Mouse (Mus musculus): ENCODE measurements around the gene Ccdc62.
A peak's percentile ranks its signal among the peaks of the same experiment; 100 is the strongest.

The Ccdc62 gene

DNA sequence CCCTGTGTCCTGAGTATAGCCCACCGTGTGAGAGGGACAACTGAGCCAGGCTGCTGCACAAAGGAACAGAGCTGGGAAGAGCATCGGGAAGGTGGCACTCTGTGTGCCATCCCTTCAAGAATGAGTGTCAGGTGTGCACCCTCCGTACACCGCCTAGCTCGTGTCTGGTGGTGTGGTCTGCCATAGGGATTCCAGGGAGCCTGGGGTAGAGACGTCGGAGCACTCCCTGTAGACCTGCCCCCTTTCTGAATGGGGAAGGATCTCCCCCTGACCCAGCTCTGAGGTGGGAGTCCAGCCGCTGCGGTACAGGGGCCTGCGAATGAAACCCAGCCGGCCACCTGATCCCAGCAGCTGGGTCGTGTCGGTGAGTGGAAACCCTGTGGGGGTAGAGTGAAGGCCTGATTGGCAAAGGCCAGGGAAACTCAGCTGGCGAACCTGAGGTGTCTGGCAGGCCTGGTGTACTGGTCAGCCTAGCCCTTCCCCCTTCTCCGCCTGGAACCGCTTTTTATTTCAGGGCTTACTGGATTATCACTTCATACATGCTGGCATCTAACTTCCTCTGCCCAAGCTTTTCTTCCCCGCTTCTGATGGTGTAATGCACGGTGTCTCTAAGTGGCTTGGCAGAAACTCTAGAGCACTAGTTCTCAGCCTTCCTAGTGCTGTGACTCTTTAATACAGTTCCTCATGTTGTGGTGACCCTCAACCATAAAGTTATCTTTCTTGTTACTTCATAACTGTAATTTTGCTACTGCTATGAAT, 48.9 kb downstream of the Ccdc62 start:
- no peak for DNase-seq (ENCODE audit: low spot score in 2 of 2)

DNA sequence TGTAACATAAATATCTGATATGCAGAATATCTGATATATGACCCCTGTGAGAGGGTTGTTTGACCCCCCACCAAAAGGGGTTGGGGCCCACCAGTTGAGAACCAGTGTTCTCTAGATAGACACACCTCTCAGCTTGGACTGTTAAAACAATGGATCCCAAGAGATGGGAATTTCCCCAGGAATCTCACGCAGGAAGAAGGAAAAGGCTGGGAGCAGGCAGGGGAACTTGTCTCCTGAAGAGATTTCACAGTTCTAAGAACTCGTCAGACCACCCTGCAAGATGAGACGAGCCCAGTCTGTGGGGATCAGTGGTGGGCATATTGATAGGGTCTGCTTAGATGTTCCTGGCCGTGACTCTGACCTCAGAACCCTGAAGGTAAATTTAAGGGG, 49.5 kb downstream of the Ccdc62 start:
- no peak for DNase-seq (ENCODE audit: low spot score in 2 of 2)

DNA sequence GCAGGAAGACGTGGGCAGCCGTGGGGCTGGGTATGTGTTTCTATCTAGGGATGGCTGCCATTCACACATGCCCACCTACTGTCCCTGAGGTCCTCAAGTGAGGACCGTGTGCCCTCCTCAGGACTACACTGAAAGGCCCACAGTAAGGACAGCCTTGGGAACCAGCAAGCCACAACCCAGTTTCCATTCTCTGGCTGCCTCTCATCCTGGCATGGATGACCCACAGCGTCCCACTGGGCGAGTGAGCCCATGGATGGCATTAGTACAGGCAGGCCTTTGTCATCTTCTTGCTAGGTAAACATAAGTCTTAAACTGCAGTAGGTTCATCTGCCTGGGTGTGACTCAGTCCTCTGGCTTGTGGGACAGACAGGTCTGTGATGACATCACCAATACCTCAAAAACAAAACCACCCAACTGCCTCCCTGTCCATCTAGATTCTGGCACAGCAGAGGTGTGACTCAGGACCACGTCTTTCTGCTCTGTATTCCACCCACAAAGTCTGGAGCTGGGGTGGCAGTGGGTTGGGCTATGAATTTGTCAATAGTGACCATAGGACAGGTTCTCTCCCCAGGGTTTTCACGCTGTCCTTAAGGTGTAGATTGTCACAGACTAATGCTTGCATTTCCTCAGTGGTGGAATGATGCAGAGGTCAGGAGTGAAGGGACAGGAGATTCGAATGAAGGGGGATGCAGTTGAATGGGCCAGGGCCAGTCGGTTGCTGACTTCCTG, 50.2 kb downstream of the Ccdc62 start:
- DNase-seq (ENCODE audit: low spot score in 2 of 2) = no peak

DNA sequence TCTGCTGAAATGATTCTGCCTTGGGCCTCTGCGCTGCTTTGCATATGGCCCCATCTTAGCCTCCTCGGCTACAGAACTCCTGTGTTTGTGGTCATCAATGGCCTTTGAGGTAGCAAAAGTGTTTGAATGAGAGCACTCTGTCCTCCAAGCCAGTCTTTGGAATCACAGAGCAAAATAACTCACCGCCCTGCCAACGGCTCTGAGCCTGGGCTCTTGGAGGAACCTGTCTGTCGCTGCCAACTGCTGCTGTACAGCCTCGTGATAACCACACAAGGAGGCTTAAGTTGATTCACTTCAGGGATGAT, 50.7 kb downstream of the Ccdc62 start:
- DNase-seq (ENCODE audit: low spot score in 2 of 2) = no peak

DNA sequence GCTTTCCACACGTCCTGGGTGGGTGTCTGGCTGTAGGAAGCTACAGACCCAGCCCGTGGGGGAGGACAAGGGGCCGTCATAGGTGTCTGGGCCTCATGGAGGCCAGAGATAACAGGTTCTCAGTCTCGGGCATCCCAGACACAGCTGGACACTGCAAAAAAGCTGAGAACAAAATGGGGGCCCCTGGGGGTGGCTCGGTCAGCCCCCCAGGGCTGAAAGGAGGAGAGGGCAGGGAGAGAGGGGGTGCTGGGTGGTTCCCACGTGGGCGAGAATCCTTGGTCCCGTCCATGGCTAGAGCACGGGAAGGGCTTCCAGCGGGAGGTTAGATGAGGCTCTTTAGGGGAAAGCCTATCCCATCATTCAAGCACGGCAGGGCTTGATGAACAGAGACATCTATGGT, 52.4 kb downstream of the Ccdc62 start:
- DNase-seq (ENCODE audit: low spot score in 2 of 2) = no peak

DNA sequence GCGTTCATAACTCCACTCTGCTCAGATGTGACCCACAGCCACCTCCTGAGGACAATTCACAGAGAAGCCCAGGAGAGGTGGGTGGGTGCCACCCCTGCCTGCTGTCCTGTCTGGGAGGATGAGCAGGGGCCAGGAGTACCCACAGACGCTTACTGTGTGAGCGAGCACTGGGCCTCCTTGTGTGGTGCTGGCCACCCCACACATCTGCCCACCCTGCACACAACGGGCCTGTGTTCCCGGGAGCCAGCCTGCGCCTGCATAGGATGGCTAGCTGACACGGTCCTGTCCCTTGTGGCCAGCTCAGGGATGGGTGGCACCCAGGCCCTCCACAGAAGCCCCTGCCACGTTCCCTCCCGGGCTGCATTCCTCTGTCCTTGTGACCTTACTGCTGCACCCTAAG, 55.0 kb downstream of the Ccdc62 start:
- DNase-seq (ENCODE audit: low spot score in 2 of 2) = no peak

DNA sequence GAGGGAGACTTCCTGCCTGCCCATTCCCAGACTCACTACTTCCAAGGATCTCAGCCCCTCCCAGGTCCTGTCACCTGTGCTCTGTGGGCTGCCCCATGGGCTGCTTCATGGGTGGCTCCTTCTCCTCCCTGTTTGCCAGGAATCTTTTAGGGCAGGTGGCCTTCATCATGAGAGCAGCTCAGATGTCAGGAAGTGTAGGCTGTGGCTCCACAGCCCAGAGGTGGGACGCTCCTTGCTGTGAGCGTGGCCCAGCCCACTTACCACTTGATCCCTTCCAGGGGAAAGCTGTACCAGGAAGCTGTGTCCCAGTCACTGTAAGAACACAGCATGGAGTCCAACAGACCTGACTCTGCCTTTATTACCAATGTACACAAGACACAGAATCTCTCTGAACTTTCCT, 56.4 kb downstream of the Ccdc62 start:
- no peak for DNase-seq (ENCODE audit: low spot score in 2 of 2)

DNA sequence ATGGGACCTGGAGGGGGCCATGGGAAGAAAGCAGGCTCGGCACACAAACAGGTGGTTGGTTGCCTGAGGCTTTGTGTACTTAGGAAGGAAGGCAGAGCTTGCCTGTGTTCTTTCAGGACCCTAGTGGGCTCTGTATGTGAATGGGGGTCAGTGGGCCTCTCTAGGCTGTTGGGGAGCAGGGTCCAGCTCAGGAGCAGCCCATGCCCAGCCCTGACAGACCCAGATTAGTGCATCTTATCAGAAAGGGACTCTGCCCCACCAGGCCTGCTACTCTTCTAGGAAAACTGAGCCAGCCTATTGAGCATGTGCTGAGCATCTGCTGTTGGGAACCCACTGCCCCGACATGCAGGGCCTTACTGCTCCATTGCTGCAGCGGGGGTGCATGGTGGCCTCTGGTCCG, 57.0 kb downstream of the Ccdc62 start:
- DNase-seq (ENCODE audit: low spot score in 2 of 2) = no peak

DNA sequence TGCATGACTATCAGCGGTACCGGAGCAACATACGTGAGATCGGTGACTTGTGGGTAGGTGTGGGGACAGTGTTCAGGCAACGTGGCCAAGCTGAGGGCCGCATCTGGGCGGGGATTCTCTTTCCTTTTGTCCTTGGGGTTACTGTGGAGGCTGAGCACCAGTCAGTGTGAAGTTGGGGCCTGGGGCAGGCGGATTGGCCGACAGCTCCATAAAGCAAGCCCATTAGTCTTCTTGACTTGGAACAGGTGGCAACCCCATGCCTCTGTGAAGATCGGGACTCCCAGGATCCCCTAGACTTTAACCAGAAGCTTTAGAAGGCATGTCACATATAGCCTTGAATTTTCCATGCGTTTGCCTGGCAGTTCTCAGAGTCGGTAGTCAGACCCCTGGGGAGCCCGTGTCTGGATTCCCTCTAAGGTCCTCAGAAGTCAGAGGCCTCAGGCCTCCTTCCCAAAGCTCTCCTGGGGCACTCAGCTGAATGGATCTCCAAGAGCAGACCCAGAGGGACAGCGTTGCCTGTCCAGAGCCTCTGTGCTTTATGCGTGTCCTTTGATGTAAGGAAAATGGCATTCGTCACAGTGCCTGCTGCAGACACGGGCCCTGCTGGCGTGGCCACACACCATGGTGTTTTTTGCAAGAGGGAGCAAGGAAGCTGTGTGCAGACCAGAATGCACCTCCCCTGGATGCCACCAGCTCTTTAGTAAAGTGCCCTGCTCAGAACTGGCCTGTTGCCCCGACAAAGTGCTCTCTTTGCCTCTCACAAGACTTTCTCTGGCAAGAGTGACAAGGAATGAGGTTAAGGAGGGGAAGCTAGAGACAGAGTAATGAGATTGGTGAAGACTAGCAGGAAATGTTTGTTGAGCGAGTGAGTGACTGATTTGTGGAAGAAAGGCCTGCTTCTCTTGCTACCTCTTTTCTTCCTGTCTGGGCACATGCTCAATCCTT, 59.7 kb downstream of the Ccdc62 start:
- DNase-seq (ENCODE audit: low spot score in 2 of 2) = no peak

DNA sequence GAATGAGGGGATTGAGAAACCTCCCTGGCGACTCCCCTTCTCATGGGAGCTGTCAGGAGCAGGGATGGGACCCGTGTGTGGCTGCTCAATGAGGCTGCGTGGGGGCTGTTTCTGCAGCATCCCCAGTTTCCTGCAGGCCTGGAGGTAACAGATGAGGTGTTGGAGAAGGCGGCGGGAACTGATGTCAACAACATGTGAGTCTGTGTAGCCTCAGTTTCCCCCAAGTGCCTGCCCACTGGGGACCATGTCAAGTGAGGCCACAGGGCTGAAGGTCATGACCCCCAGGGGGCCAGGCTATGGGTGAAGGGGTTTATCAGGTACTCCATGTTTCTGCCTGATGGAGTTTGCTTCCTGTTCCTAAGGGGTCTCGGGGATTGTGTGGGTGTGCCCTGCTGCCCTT, 60.8 kb downstream of the Ccdc62 start:
- DNase-seq (ENCODE audit: low spot score in 2 of 2) = no peak

DNA sequence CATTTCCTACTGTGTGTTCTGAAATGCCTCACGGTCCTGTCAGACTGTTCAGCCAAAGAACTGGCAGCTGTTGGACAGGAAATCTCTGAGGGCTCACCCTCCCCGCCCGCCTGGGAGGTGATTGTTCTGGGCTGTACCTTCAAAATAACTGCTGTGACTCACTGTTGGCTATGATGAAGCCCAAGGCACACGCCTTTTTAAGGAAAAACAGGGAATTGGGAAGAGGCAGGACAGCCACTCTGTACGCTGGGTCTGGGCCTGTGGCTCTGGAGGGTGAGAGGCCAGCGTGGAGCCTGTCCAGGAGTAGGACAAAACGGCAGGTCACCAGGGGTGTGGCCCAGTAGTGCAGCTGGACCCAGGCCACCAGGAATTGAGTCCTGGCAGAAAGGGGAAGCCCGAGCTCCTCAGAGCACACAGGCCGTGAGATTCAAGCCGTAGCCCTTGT, 61.7 kb downstream of the Ccdc62 start:
- peak; percentile 88 to 89 for DNase-seq (ENCODE audit: low spot score in 2 of 2)

DNA sequence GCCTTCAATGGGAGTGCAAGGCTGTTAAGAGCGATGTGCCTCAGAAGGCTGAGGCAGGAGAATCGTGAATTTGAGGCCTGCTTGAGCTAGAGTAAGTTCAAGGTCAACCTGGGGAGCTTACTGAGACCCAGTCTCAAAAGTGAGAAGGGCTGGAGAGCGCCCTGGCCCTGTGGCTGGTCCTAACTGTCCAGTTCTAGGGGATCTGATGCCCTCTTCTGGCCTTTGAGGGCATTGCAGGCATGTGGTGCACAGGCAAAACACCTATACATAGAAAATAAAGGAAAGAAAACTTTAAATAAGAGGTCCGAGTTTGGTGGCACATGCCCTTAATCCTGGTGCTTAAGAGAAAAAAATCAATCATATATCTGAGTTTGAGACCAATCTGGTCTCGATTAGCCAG, 62.3 kb downstream of the Ccdc62 start:
- peak; percentile 71 to 88 for DNase-seq (ENCODE audit: low spot score in 2 of 2)

DNA sequence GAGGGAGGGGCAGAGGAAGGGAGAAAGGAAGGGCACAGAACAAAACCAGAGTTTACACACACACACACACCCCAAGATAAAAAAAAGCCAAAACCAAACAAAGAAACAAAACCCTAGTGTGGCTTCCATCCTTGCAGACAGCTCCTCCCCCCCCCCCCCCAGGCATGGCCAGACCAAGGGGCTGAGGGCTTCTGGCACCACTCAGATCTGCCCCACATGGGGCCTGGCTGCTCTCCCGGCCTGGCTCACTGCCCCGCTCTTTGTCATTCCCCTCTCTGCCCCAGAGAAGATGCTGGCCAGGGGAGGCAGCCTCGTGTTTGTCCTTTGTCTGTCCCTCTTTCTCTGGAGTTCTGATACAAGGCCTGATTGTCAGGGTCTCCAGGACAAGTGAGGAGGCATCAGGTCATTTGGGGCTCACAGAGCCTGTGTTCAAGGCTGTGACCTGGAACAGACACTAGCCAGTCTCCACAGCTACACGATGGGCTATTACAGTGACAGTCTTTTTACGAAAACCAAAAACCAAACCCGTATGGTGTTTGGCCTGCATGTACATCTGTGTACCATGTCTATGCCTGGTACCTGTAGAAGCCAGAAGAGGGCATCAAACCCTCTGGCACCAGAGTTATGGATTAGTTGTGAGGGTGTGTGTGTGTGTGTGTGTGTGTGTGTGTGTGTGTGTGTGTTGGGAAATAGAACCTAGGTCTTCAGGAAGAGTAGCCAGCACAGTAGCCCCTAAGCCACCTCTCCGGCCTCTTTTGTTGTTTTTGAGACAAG, 63.0 kb downstream of the Ccdc62 start:
- peak; percentile 52 to 72 for DNase-seq (ENCODE audit: low spot score in 2 of 2)

DNA sequence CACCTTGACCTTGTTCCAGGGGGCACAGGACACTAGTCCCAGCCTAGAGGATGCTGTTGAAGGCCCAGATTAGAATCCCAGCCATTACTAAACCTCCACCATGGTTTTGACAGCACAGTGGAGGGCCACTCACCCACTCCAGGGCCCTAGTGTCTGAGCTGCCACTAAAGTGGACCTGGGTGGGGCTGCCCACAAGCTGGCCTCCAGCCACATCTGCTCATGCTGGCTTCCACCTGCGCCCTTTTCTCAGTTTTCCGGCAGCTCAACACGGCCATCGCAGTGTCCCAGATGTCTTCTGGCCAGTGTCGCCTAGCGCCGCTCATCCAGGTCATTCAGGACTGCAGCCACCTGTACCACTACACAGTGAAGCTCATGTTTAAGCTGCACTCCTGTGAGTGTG, 64.0 kb downstream of the Ccdc62 start:
- DNase-seq (ENCODE audit: low spot score in 2 of 2) = no peak

DNA sequence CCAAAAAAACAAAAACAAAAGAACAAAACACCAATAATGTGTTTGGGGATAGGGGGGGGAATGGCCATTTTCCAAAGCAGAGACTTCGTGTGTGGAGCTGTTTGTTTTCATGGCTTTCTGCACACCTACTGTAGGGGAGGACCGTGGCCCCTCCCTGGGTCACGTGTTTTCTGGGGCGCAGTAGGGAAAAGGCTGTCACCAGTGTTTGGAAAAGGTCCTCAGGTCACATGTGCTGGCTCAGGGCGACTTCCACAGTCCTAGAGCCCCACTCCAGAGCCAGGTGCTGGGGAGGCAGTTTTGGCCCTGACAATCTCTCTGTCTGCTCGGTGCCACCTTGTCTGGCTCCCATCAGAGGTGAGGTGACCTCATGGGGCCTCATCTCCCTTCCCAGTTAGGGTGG, 64.9 kb downstream of the Ccdc62 start:
- no peak for DNase-seq (ENCODE audit: low spot score in 2 of 2)

DNA sequence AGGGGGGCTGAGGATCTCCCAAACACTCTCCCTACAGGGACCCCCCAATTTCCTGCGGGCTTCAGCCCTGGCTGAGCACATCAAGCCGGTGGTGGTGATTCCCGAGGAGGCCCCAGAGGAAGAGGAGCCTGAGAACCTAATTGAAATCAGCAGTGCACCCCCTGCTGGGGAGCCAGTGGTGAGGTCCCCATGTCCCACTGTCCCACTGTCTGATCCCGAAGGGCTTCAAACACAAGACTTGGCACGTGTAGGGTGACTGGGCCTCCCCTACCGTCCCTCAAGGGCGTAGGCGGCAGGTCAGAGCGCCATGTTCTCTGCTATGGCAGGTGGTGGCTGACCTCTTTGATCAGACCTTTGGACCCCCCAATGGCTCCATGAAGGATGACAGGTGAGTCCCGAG, 65.7 kb downstream of the Ccdc62 start:
- DNase-seq (ENCODE audit: low spot score in 2 of 2) = no peak

DNA sequence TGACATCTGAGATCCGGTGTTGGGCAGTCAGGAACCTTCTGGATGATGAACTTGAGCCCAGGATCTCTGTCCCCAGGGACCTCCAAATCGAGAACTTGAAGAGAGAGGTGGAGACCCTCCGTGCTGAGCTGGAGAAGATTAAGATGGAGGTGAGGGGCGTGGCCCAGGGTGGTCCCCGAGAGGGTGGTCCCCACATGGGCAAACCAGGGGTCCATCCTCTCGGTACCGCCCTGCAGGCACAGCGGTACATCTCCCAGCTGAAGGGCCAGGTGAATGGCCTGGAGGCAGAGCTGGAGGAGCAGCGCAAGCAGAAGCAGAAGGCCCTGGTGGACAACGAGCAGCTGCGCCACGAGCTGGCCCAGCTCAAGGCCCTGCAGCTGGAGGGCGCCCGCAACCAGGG, 66.2 kb downstream of the Ccdc62 start:
- DNase-seq (ENCODE audit: low spot score in 2 of 2) = no peak

DNA sequence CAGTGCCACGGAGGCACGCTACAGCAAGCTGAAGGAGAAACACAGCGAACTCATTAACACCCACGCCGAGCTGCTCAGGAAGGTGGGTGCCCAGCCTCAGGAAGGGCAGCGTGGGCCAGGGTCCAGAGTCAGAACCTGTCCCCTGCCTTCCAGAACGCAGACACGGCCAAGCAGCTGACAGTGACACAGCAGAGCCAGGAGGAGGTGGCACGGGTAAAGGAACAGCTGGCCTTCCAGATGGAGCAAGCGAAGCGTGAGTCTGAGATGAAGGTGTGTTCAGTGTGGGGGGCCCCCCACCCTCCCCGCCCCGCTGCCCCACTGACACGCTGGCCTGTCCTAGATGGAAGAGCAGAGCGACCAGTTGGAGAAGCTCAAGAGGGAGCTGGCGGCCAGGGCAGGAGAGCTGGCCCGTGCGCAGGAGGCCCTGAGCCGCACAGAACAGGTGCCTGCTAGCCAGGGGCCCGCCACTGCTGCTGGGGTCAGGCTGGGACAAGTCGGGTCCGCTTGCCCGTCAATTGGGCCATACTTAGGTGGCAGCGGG, 66.8 kb downstream of the Ccdc62 start:
- no peak for DNase-seq (ENCODE audit: low spot score in 2 of 2)

DNA sequence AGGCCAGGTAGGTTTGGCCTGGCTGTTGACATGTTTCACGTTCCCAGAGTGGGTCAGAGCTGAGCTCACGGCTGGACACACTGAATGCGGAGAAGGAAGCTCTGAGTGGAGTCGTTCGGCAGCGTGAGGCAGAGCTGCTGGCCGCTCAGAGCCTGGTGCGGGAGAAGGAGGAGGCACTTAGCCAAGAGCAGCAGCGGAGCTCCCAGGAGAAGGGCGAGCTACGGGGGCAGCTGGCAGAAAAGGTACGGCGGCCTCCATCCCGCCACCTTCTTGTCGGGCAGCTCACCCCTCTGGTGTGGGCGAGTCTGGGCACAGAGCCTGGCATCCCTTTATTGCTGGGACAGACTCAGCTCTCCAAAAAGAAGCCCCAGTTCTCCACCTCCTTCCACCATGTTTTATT, 67.3 kb downstream of the Ccdc62 start:
- DNase-seq (ENCODE audit: low spot score in 2 of 2) = no peak

DNA sequence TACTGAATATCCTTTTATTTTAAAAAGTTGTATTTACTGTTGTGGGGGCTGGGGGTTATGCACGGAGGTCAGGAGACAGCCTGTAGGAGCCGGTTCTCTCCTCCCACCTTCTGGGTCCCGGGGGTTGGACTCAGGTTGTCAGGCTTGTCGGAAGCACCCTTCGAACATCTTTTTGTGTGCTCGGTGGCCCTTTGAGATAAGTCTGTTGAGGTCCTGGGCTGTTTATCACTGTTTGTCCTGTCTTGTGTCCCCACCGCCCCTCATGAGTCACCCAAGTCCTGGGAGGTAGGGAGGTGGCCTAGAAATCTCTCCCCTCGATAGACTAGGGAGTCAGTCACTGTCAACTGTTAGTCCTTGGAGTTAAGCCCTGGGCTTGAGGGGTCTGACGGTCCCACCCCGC, 67.9 kb downstream of the Ccdc62 start:
- DNase-seq (ENCODE audit: low spot score in 2 of 2) = no peak

DNA sequence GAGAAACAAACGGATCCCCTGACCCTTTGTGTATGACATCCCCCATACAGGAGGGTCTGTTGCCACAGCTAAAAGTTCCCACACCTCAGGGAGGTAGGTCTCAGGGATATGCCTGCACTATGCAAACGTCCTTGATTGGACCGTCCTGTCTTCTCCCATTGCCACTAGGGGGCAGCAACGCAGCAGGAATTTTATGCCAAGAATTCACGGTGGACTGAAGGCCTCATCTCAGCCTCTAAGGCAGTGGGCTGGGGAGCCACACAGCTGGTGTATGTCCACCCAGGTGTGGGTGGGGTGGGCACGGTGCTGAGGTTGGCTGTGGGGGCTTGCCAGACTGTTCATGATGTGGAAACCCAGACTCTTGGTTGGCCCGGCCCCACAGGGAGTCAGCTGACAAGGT, 70.3 kb downstream of the Ccdc62 start:
- peak; percentile 62 to 87 for DNase-seq (ENCODE audit: low spot score in 2 of 2)

DNA sequence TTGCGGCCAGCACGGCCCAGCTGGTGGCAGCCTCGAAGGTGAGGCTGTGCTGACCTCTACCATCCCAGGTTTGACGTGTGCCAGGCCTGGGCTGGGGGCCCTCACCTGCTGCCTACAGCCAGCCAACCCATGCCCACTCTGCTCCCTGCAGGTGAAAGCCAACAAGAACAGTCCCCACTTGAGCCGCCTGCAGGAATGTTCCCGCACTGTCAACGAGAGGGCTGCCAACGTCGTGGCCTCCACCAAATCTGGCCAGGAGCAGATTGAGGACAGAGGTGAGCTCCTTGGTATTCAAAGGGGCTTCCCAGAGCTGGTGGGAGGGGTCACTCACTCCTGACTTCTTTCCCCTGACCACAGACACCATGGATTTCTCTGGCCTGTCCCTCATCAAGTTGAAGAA, 70.8 kb downstream of the Ccdc62 start:
- no peak for DNase-seq (ENCODE audit: low spot score in 2 of 2)
